Mouse (Mus musculus) cortical plate, adult 2 months (tissue): Measurements from ENCODE around the gene Thnsl2.

Source experiments
- CTCF ChIP-seq: fragments of 200-500 bp; IDR thresholded peaks from 2 replicates; pipeline ENCODE4 v1.5.1; 2011; ENCODE audit warnings: mild to moderate bottlenecking, control low read depth, low read length; ENCODE audit not compliant: insufficient read depth; ENCODE audit errors: extremely low read depth
- POLR2A ChIP-seq: fragments of 200-500 bp; IDR thresholded peaks from 2 replicates; pipeline ENCODE4 v1.6.1; 2011; ENCODE audit warnings: mild to moderate bottlenecking, low read length, control low read depth; ENCODE audit not compliant: insufficient read depth; ENCODE audit errors: extremely low read depth

GRCm38 (mm10) chr6:71135031-71135430 lies 9.2 kb downstream of the Thnsl2 start:
- no peak for TF ChIP-seq POLR2A
- no peak for TF ChIP-seq CTCF
